Comparison of ENCODE assay signal across 16 mouse cellular contexts in genomic region chr10:5491050-5491449, GRCm38 (mm10).
DNase-seq lines count a peak whose midpoint lies in the region; TF ChIP-seq lines count a peak whose summit lies in the region.
"Had no signal": no experiment of that assay in that cellular context is flagged by ENCODE, and none has a peak within 500 bp of the region (broad histone marks: within the 10 kb centered on the region; RNA-seq: fewer than 3 reads in every experiment).

No protein-coding gene starts in this region.

- dilution Hi-C loops in CH12.LX (cut with MboI; ENCODE audit: extremely low pct_ligation_motif_present, extremely low pct_unique_long_range_greater_than_20kb, low sequenced_read_pairs): no loop called here

- no peaks in the 10 kb centered on the region for H3K27me3 ChIP-seq in CH12.LX (replicated peaks)
- H3K27me3 ChIP-seq: embryonic facial prominence, embryonic 13.5 days; forebrain, embryonic 12.5 days; hindbrain, embryonic 12.5 days had no signal

- TF ChIP-seq EP300 in CH12.LX (IDR thresholded peaks at IDR 0.05; ENCODE audit: low read length): no peak

- H3K9me3 ChIP-seq in CH12.LX (replicated peaks; ENCODE audit: low read length): no peaks in the 10 kb centered on the region
- H3K9me3 ChIP-seq: embryonic facial prominence, embryonic 13.5 days; forebrain, embryonic 12.5 days; hindbrain, embryonic 12.5 days had no signal

- in situ Hi-C loops in CH12.LX (cut with MboI; ENCODE audit: low pct_ligation_motif_present, low pct_unique_long_range_greater_than_20kb, low sequenced_read_pairs): no loop called here

- H3K4me2 ChIP-seq in CH12.LX (ENCODE audit: insufficient read depth, low read depth, poor library complexity, severe bottlenecking): peak overlapping the region; percentile 78
- H3K4me2 ChIP-seq: embryonic facial prominence, embryonic 13.5 days; forebrain, embryonic 12.5 days; hindbrain, embryonic 12.5 days had no signal

- TF ChIP-seq CTCF in layer of hippocampus, adult 2 months (conservative IDR thresholded peaks at IDR 0.05): no peak
- TF ChIP-seq CTCF in CH12.LX (conservative IDR thresholded peaks at IDR 0.05 in 1 of 2, IDR thresholded peaks at IDR 0.05 in 1 of 2; ENCODE audit: low read depth in 2 of 2, low read length in 2 of 2): no peak
- no peak for TF ChIP-seq CTCF in cortical plate, adult 2 months (IDR thresholded peaks at IDR 0.05; ENCODE audit: extremely low read depth, insufficient read depth, low read length)

- H3K9ac ChIP-seq in CH12.LX (ENCODE audit: insufficient read depth, low read depth): no peak overlapping the region
- H3K9ac ChIP-seq: embryonic facial prominence, embryonic 13.5 days; forebrain, embryonic 12.5 days; hindbrain, embryonic 12.5 days had no signal

- H3K4me1 ChIP-seq in CH12.LX (ENCODE audit: control insufficient read depth in 1 of 2, insufficient read depth in 2 of 2): no peaks in the 10 kb centered on the region
- H3K4me1 ChIP-seq in cortical plate, adult 2 months (ENCODE audit: control insufficient read depth, insufficient read depth, low read length): peaks cover 2% of the 10 kb centered on the region; the same call in 1 of the 2 replicates
- H3K4me1 ChIP-seq: embryonic facial prominence, embryonic 13.5 days; forebrain, embryonic 12.5 days; hindbrain, embryonic 12.5 days had no signal

- H3K79me2 ChIP-seq in CH12.LX (replicated peaks; ENCODE audit: control insufficient read depth, extremely low read depth, insufficient read depth, poor library complexity, severe bottlenecking): no peaks in the 10 kb centered on the region

- H3K27ac ChIP-seq in layer of hippocampus, adult 2 months: 0 out of 2 replicates have a peak overlapping the region, but pooled peaks have one; percentile 5
- H3K27ac ChIP-seq in CH12.LX (ENCODE audit: insufficient read depth, low read depth): no peak overlapping the region
- H3K27ac ChIP-seq in cortical plate, adult 2 months (ENCODE audit: insufficient read depth, low read length): peak overlapping the region; percentile 81; the same call in 1 of the 2 replicates
- H3K27ac ChIP-seq: embryonic facial prominence, embryonic 13.5 days; forebrain, embryonic 12.5 days; gastrocnemius, adult 2 months; hindbrain, embryonic 12.5 days had no signal

- DNase-seq in cerebellum, postnatal 14 days: peak; percentile 44 to 64
- DNase-seq in cerebellum, adult 9-10 months: no peak
- DNase-seq in layer of hippocampus, adult 2 months (ENCODE audit: low spot score in 2 of 2): no peak
- DNase-seq in layer of hippocampus, adult 8-10 months (ENCODE audit: low spot score in 2 of 2): no peak
- no peak for DNase-seq in CH12.LX (ENCODE audit: extremely low read depth)
- DNase-seq in testis, postnatal 14 days (ENCODE audit: low spot score): no peak
- DNase-seq: adrenal gland, postnatal 10 days; cerebellum, adult 9-11 months; gastrocnemius, adult 2 months; gastrocnemius, postnatal 25 days; heart, postnatal 10 days; heart, postnatal 4 days had no signal

- no peaks in the 10 kb centered on the region for H3K36me3 ChIP-seq in CH12.LX (replicated peaks in 1 of 2; ENCODE audit: control insufficient read depth in 1 of 2, insufficient read depth in 1 of 2, low read length in 1 of 2)
- H3K36me3 ChIP-seq: embryonic facial prominence, embryonic 13.5 days; forebrain, embryonic 12.5 days; hindbrain, embryonic 12.5 days had no signal

- no peak overlapping the region for H3K4me3 ChIP-seq in layer of hippocampus, adult 2 months
- peak overlapping the region in 1 of 3 experiments; percentile 21 for H3K4me3 ChIP-seq in CH12.LX (replicated peaks in 1 of 3; ENCODE audit: low read depth in 2 of 3, low read length in 2 of 3, poor library complexity in 1 of 3)
- H3K4me3 ChIP-seq in cortical plate, adult 2 months (ENCODE audit: insufficient read depth, low read length): no peak overlapping the region
- H3K4me3 ChIP-seq: embryonic facial prominence, embryonic 13.5 days; forebrain, embryonic 12.5 days; gastrocnemius, adult 2 months; hindbrain, embryonic 12.5 days had no signal

- no peak for TF ChIP-seq RAD21 in CH12.LX (IDR thresholded peaks at IDR 0.05; ENCODE audit: low read depth, low read length)

- no peak for TF ChIP-seq POLR2A in CH12.LX (IDR thresholded peaks at IDR 0.05; ENCODE audit: low read depth, low read length)
- no peak for TF ChIP-seq POLR2A in cortical plate, adult 2 months (IDR thresholded peaks at IDR 0.05; ENCODE audit: extremely low read depth, insufficient read depth, low read length)

TF ChIP-seq in CH12.LX, 34 proteins besides CTCF, POLR2A, EP300 and RAD21:
- no peak for TF ChIP-seq CHD1 (IDR thresholded peaks at IDR 0.05; ENCODE audit: low read depth, low read length)
- TF ChIP-seq UBTF (IDR thresholded peaks at IDR 0.05; ENCODE audit: low read depth, low read length): no peak
- no peak for TF ChIP-seq POLR2AphosphoS2 (IDR thresholded peaks at IDR 0.05; ENCODE audit: low read depth, low read length)
- no peak for TF ChIP-seq CHD2 (IDR thresholded peaks at IDR 0.05; ENCODE audit: low read length)
- no peak for TF ChIP-seq ETS1 (conservative IDR thresholded peaks at IDR 0.05; ENCODE audit: low read depth, low read length)
- TF ChIP-seq USF1 (IDR thresholded peaks at IDR 0.05; ENCODE audit: low read depth, low read length): no peak
- no peak for TF ChIP-seq ELF1 (IDR thresholded peaks at IDR 0.05; ENCODE audit: low read depth, low read length)
- TF ChIP-seq MAZ (IDR thresholded peaks at IDR 0.05; ENCODE audit: low read depth, low read length): no peak
- no peak for TF ChIP-seq TBP (conservative IDR thresholded peaks at IDR 0.05; ENCODE audit: low read depth, low read length)
- no peak for TF ChIP-seq BHLHE40 (IDR thresholded peaks at IDR 0.05; ENCODE audit: low read depth, low read length)
- no peak for TF ChIP-seq TCF12 (IDR thresholded peaks at IDR 0.05; ENCODE audit: low read depth, low read length)
- no peak for TF ChIP-seq ZC3H11A (IDR thresholded peaks at IDR 0.05; ENCODE audit: low read depth, low read length)
- no peak for TF ChIP-seq JUND (conservative IDR thresholded peaks at IDR 0.05; ENCODE audit: low read depth, low read length)
- TF ChIP-seq NELFE (IDR thresholded peaks at IDR 0.05; ENCODE audit: low read depth, low read length): no peak
- TF ChIP-seq E2F4 (IDR thresholded peaks at IDR 0.05; ENCODE audit: insufficient replicate concordance, low read depth, low read length): no peak

Comparison
In these comparisons a context has a peak if more than half of its experiments do, and no peak if none do; other contexts are left out.
1. DNase-seq: peak in cerebellum, postnatal 14 days (2 of 2); none in cerebellum, adult 9-10 months (single experiment), layer of hippocampus, adult 2 months (0 of 2), layer of hippocampus, adult 8-10 months (0 of 2), CH12.LX (single experiment) and testis, postnatal 14 days (single experiment).